Mouse (Mus musculus) midbrain, embryonic 16.5 days (tissue): ENCODE data around the gene Nxpe5. TPM values are rescaled to one million over a fixed set of nuclear protein-coding genes. Genes with fewer than 3 reads are reported as not detected.

Experiments used
- ATAC-seq: fragments of 200-750 bp; cut with Nextera tagmentation; 2 replicates; pipeline ENCODE4 v1.8.0; 2017; ENCODE audit warnings: moderate TSS enrichment
- H3K27ac ChIP-seq: fragments of 300-500 bp; sonication (generic); 2 replicates; pipeline ENCODE4 v1.5.1; 2014; ENCODE audit warnings: mild to moderate bottlenecking, low read length, mixed read lengths
- H3K27me3 ChIP-seq: fragments of 300-500 bp; sonication (generic); 2 replicates; pipeline ENCODE4 v1.6.1; 2014; ENCODE audit warnings: low read depth, low read length, mixed read lengths; ENCODE audit not compliant: control insufficient read depth, insufficient read depth
- H3K36me3 ChIP-seq: fragments of 300-500 bp; sonication (generic); 2 replicates; pipeline ENCODE4 v1.6.1; 2014; ENCODE audit warnings: mild to moderate bottlenecking, low read length, moderate library complexity, mixed read lengths; ENCODE audit not compliant: control insufficient read depth, insufficient read depth
- H3K4me1 ChIP-seq: fragments of 300-500 bp; sonication (generic); 2 replicates; pipeline ENCODE4 v1.6.1; 2014; ENCODE audit warnings: mild to moderate bottlenecking, low read length, mixed read lengths; ENCODE audit not compliant: control insufficient read depth, insufficient read depth
- H3K4me2 ChIP-seq: fragments of 300-500 bp; sonication (generic); 2 replicates; pipeline ENCODE4 v1.6.1; 2014; ENCODE audit warnings: mild to moderate bottlenecking, low read length, mixed read lengths
- H3K4me3 ChIP-seq: fragments of 300-500 bp; sonication (generic); 2 replicates; pipeline ENCODE4 v1.5.1; 2014; ENCODE audit warnings: low read depth, mild to moderate bottlenecking, low read length, moderate library complexity, mixed read lengths
- H3K9ac ChIP-seq: fragments of 300-500 bp; sonication (generic); 2 replicates; pipeline ENCODE4 v1.6.1; 2014; ENCODE audit warnings: low read depth, low read length, mixed read lengths
- H3K9me3 ChIP-seq: fragments of 300-500 bp; sonication (generic); replicated peaks from 2 replicates; pipeline ENCODE4 v1.6.1; 2014; ENCODE audit warnings: mild to moderate bottlenecking, low read length, mixed read lengths; ENCODE audit not compliant: control insufficient read depth, poor library complexity, severe bottlenecking
- WGBS: fragments of 180-500 bp; shearing (Covaris S2); extraction: QIAGEN DNeasy Blood & Tissue Kit; methylation state at CpG from one replicate; pipeline ENCODE4 v1.1.7; 2014; 5-methylcytosine and 5-hydroxymethylcytosine counted together
- polyA plus RNA-seq: library from polyadenylated mRNA; unstranded; fragments of >200 nt; fragmentation: Nextera tagmentation; extraction: Ambion mirVana; gene quantifications from 2 replicates; pipeline ENCODE4 v1.2.1, GENCODE M21; 2015

Nxpe5 gene
- polyA plus RNA-seq, 1 experiment from 2014 or later: not detected

GRCm38 (mm10) chr5:138258078-138258477, 32.4 kb downstream of the Nxpe5 start:
- no peak overlapping the region for H3K27ac ChIP-seq
- peaks cover 16% of the 10 kb centered on the region; the same call in 1 of the 2 replicates for H3K36me3 ChIP-seq
- no peak for ATAC-seq
- 77% methylated on average over 3 of the region's 3 CpGs for WGBS
- H3K27me3 ChIP-seq: no peaks in the 10 kb centered on the region
- no peak overlapping the region for H3K9ac ChIP-seq
- H3K9me3 ChIP-seq: no peaks in the 10 kb centered on the region
- H3K4me3 ChIP-seq: no peak overlapping the region
- H3K4me2 ChIP-seq: no peak overlapping the region
- H3K4me1 ChIP-seq: peaks cover 24% of the 10 kb centered on the region

- peaks cover 26% of the 10 kb centered on the region for H3K4me1 ChIP-seq
- no peak overlapping the region for H3K4me3 ChIP-seq
- no peaks in the 10 kb centered on the region for H3K9me3 ChIP-seq
- no peak overlapping the region for H3K9ac ChIP-seq
- H3K4me2 ChIP-seq: no peak overlapping the region
- WGBS: 94% methylated on average over 6 of the region's 6 CpGs
- no peak for ATAC-seq
- no peaks in the 10 kb centered on the region for H3K27me3 ChIP-seq
- peaks cover 16% of the 10 kb centered on the region; the same call in 1 of the 2 replicates for H3K36me3 ChIP-seq
- H3K27ac ChIP-seq: no peak overlapping the region
Measured at GRCm38 (mm10) chr5:138258542-138258941, 32.8 kb downstream of the Nxpe5 start.

- Histone ChIP-seq H3K9ac (no peak overlapping the region), H3K9me3 (no peaks in the 10 kb centered on the region), H3K36me3 (peaks cover 16% of the 10 kb centered on the region; the same call in 1 of the 2 replicates), H3K4me3 (no peak overlapping the region), H3K4me2 (no peak overlapping the region), H3K27ac (no peak overlapping the region), H3K27me3 (no peaks in the 10 kb centered on the region), H3K4me1 (peaks cover 26% of the 10 kb centered on the region)
- ATAC-seq: no peak
- WGBS: 85% methylated on average over 7 of the region's 7 CpGs
Measured at GRCm38 (mm10) chr5:138258993-138259392, 33.3 kb downstream of the Nxpe5 start.

DNA sequence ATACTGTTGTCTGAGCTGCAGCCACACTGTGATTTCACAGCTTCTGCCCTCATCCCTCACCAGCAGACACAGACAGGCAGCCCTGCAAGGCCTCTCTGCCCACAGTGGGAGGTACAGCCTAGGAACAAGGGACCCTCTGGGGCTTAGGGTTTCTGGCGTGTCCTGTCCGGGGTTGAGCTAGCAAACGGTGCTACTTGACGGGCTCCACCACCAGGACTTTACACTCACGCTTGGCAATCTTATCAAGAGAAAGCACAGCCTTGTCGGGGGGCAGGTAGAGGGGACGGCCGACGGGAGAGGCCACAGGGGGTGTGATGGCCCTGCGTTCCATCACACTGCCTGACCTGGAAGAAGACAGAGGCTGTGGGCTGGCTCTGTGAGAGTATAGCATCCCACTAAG, 34.4 kb downstream of the Nxpe5 start:
- H3K4me2 ChIP-seq: no peak overlapping the region
- H3K4me3 ChIP-seq: no peak overlapping the region
- H3K4me1 ChIP-seq: peaks cover 27% of the 10 kb centered on the region
- 85% methylated on average over 10 of the region's 10 CpGs for WGBS
- no peaks in the 10 kb centered on the region for H3K9me3 ChIP-seq
- ATAC-seq: no peak
- H3K36me3 ChIP-seq: peaks cover 16% of the 10 kb centered on the region; the same call in 1 of the 2 replicates
- H3K27ac ChIP-seq: no peak overlapping the region
- no peak overlapping the region for H3K9ac ChIP-seq
- no peaks in the 10 kb centered on the region for H3K27me3 ChIP-seq

DNA sequence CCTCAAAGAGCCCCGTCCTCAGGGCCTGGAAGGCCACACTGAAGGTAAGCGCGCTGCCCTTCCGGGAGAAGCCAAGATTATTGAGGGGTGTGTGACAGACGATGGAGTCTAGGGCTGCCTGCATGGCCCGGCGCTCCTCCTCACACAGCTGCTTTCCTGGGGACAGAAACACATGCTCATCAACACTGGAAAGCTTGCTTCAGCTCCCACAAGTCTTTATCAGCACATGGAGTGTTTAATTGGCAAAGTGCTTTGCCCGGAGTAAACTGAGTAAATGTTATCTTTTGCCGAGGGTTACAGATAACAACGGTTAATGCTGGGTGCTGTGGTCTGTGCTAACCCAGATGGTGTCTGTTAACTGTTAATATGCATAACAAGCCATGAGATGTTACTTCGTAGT, 35.1 kb downstream of the Nxpe5 start:
- H3K9me3 ChIP-seq: no peaks in the 10 kb centered on the region
- no peak for ATAC-seq
- peaks cover 28% of the 10 kb centered on the region for H3K4me1 ChIP-seq
- H3K36me3 ChIP-seq: peaks cover 16% of the 10 kb centered on the region; the same call in 1 of the 2 replicates
- no peak overlapping the region for H3K4me3 ChIP-seq
- no peak overlapping the region for H3K4me2 ChIP-seq
- WGBS: 95% methylated on average over 11 of the region's 11 CpGs
- H3K27me3 ChIP-seq: no peaks in the 10 kb centered on the region
- no peak overlapping the region for H3K27ac ChIP-seq
- no peak overlapping the region for H3K9ac ChIP-seq

- WGBS: 87% methylated on average over 4 of the region's 4 CpGs
- ATAC-seq: no peak
- no peaks in the 10 kb centered on the region for H3K9me3 ChIP-seq
- no peak overlapping the region for H3K4me3 ChIP-seq
- no peak overlapping the region for H3K4me2 ChIP-seq
- peaks cover 16% of the 10 kb centered on the region; the same call in 1 of the 2 replicates for H3K36me3 ChIP-seq
- H3K27ac ChIP-seq: no peak overlapping the region
- peaks cover 19% of the 10 kb centered on the region for H3K4me1 ChIP-seq
- H3K9ac ChIP-seq: no peak overlapping the region
- H3K27me3 ChIP-seq: no peaks in the 10 kb centered on the region
Measured at GRCm38 (mm10) chr5:138262001-138262400, 36.3 kb downstream of the Nxpe5 start.

DNA sequence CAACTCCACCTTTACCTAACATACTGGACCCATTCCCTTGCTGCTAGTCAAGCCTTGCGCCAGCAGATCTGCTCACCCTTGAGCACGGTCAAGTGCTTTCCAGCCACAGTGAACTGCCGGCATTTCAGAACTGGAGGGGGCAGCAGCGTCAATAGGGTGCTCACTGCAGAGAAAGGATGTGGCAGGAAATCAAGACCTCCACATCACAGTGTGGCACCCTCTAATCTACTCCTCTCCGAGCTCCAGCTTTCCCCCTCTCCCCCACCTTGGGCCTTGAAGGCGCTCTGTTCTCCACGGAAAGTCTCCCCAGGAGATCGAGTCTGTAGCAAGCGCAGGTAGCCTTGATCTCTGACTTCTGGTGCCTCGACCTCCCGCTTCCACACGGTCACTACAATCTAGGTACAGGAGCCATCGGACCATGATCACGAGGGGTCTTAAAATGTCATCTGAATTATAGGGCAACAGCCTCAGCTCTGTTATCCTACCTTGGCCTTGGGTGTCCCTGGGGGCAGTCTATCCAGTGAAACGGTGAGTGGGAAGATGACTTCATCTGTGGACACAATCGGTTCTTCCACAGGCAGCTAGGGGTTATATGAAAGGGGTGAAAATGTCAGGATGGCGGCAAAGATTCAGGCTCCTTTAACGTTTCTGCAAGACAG, 37.0 kb downstream of the Nxpe5 start:
- peak overlapping the region; percentile 95 for H3K9ac ChIP-seq
- 0 out of 2 replicates have a peak overlapping the region, but pooled peaks have one; percentile 2 for H3K27ac ChIP-seq
- H3K27me3 ChIP-seq: no peaks in the 10 kb centered on the region
- peaks cover 16% of the 10 kb centered on the region; the same call in 1 of the 2 replicates for H3K36me3 ChIP-seq
- no peaks in the 10 kb centered on the region for H3K9me3 ChIP-seq
- peak overlapping the region; percentile 93 for H3K4me2 ChIP-seq
- H3K4me3 ChIP-seq: peak overlapping the region; percentile 89
- peaks cover 18% of the 10 kb centered on the region for H3K4me1 ChIP-seq
- WGBS: 67% methylated on average over 18 of the region's 18 CpGs
- no peak for ATAC-seq

GRCm38 (mm10) chr5:138263260-138264206, 37.8 kb downstream of the Nxpe5 start, which contains the start of gene BC037034:
Gene BC037034 (minus strand): TSS chr5:138264033.
- WGBS: under 1% methylated on average over 66 of the region's 71 CpGs
- Histone ChIP-seq H3K27ac (peak within 1 kb of the TSS; percentile 64), H3K9ac (peak within 1 kb of the TSS; percentile 95), H3K27me3 (no peaks in the 10 kb centered on the region), H3K9me3 (no peaks in the 10 kb centered on the region), H3K4me3 (peak within 1 kb of the TSS; percentile 89), H3K4me1 (peaks cover 18% of the 10 kb centered on the region), H3K4me2 (peak within 1 kb of the TSS; percentile 93), H3K36me3 (peaks cover 16% of the 10 kb centered on the region; the same call in 1 of the 2 replicates)
- ATAC-seq: peak; percentile 93
